Mouse (Mus musculus): Measurements from ENCODE around the gene Phf14.
A peak's percentile ranks its signal among the peaks of the same experiment; 100 is the strongest.

The Phf14 gene

DNA sequence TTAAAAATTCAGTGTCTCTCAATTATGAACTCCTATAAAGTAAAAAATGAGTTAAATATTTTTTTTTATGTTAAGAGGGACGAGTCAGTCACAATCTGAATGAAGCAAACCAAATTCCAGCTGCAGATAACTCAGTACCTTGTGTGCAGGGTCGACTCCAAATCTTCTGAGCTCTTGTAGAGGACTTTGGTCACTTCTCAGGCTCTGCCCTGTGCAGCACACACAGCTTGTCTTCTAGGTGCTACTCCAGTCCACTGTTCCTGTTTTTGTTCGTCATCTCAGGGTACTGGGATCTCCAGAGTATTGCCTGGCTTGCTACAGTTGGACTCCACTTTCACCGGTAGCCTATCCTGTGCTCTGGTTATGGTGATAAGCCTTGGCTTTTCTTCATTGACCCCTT is 113.1 kb downstream of the Phf14 start:
- no peak for DNase-seq (ENCODE audit: low read depth)

DNA sequence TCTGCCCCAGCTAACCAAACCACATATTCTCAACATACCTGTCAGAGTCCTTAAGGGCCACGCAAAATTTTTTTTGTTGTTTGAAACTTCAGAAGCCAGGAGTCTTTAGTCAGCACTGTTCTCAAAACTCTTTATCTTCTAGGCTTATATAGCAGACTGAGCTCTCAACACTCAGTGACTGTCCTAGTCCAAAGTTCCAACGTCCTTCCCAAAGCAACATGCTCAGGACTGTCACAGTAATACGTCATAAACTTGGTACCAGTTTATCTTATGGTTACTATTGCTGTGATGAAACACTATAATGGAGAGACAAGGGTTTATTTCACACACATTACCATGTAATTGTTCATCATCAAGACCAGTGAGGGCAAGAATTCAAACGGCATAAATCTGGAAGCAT is 113.9 kb downstream of the Phf14 start:
- DNase-seq (ENCODE audit: low read depth) = no peak

DNA sequence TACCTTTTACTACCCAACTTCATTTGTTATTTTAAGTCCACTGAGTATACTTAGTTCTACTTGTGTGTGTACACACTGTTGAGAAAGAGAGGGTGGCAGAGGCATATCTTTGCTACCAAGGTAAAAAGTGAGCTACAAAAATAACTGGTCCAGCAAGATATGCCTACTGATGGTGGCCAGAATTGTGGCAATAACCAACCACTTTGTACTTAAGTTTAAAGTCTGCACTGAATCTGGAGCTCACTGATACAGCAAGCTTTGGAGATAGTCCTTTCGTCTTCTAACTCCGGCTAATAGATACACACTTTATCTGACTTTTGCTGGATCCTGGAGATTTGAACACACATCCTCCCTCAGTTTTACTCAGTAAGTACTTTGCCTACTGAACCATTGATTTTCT is 115.8 kb downstream of the Phf14 start:
- no peak for DNase-seq (ENCODE audit: low read depth)

DNA sequence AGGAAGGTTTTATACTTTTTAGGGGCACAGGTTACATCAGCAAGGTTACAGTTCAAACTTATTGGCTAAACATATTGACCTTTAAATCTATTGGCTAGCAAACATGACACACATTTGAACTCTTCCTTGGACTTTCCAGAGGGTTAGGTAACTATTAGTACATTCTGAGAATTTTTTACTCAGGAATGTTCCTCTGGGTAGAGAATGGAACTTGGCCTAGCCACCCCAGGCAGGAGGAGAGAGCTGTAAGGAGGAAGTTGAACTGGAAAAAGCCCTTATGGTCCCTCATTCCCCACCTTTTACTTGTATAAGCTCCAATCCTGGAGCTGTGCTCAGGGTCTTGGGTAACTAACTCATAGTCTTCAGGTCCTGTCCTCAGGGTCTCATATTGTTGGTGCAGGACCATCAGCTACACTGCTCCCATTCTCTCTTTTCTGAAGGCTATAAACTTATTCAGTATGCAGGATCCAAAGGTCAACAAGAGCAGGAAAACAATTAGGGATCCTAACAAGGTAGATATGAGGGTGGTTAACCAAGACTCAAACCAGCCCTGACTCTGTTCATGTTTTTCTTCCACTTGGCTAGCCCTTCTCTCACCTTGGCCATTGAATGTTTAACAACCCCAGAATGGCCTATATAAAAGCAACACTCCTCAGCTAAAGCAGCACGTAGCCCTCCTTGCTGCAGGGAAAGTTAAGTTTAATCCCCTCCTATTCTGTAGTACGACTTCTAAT is 119.4 kb downstream of the Phf14 start:
- no peak for DNase-seq (ENCODE audit: low read depth)

DNA sequence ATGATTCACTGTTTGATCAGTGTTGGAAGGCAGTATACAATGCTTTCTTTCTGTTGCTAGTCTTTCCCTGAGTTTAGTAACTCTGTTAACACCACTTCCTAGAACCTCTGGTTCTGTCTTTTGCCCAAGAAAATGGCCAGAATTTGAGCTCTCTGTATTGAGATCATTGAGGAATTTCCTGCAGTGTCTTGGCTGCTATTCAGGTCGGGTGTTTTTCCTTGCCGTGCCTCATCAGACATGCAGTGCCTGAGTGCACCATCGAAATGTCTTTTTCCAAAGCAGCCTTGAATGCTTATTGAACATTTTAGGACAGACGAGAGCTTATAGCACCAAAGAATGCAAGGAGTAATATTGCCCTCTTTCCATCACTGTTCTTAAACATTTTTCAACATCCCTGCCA is 127.0 kb downstream of the Phf14 start:
- peak; percentile 24 for DNase-seq (ENCODE audit: low read depth)

DNA sequence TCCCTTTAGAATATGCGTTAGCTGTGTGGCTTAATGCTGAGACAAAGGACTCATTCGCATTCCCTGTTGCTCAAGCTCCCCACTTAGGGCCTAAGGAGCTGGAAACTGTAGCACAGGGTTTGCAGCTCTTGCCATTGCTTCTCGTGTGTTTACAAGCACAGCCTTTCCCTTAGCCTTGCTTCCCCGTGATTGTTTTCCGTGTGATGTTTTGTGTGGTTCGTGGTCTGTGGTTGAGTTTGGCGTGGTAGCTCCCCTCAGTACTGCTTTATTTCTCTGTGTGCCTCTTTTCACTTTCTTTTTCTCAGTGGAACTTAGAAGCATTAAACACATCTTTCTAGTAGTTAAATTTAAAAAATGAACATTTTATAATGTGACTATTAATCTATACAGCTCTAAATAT is 130.7 kb downstream of the Phf14 start:
- no peak for DNase-seq (ENCODE audit: low read depth)

DNA sequence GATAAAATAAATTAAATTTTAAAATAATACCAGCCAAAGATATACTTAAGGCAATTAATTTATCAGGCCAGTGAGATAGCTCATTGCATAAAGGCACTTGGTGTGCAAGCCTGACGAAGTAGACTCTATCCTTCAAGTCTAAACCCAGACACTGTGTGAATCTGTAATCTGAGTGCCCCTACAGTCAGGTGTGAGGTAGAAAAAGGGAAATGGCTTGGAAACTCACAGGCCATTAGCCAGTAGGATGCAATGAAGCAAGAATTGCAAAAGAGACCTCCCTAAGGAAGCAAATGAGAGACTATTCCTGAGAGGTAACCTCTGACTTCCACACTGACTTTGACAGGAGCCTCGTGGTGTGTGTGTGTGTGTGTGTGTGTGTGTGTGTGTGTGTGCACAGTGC is 145.3 kb downstream of the Phf14 start:
- no peak for DNase-seq (ENCODE audit: low read depth)

DNA sequence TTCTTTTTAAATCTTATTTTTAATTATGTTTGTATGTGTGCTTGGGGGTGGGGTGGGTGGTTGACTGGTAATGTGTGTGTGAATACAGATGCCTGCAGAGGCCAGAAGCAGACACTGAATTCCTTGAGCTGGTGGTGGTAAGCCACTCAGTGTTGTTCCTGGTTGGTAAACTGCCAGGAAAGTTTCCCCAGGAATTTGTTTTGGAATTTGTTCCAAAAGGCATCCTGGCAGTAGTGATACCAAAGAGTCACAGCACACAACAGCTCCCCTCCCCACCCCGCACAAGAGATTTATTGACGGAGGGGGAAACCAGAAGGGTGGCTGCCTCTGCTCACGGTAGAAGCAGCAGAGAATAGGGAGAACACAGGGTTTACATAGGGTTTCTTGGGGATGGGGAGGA is 146.5 kb downstream of the Phf14 start:
- DNase-seq (ENCODE audit: low read depth) = peak; percentile 64

DNA sequence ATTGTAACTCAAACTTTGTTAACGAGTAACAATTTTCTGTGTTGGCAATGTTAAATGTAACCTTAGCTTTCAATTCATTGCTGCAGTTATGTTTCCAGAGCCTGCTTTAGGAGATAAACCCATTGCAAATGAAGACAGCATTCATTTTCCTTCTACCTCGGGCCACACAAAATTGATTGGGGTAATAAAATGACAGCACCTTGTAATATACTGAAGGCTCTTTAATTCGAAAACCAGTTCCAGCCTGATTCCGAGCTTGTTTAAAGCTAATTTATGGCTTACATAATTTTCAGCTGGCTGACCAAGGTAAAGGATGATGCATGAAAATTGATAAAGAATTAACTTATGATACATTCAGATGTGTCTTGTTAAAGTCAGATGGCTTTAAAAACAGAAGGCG is 151.1 kb downstream of the Phf14 start:
- DNase-seq (ENCODE audit: low read depth) = no peak

DNA sequence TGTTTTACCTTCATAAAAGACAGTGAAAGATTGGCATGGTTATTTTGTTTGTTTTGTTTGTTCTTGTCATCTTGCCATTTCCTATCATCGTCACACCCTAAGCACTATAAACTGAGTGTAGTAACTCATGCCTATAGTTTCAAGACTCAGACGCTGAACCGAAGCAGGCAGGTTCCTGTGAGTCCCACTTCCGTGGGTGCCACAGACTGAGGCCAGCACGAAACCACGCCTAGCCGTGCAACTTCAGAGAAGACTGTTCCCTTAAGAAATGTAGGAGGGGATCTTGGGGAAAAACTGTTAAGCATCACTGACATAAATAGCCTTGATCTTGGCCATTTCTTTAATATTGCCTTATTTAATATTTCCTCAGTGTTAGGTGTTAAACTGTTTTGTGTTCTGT is 152.4 kb downstream of the Phf14 start:
- DNase-seq (ENCODE audit: low read depth) = no peak

DNA sequence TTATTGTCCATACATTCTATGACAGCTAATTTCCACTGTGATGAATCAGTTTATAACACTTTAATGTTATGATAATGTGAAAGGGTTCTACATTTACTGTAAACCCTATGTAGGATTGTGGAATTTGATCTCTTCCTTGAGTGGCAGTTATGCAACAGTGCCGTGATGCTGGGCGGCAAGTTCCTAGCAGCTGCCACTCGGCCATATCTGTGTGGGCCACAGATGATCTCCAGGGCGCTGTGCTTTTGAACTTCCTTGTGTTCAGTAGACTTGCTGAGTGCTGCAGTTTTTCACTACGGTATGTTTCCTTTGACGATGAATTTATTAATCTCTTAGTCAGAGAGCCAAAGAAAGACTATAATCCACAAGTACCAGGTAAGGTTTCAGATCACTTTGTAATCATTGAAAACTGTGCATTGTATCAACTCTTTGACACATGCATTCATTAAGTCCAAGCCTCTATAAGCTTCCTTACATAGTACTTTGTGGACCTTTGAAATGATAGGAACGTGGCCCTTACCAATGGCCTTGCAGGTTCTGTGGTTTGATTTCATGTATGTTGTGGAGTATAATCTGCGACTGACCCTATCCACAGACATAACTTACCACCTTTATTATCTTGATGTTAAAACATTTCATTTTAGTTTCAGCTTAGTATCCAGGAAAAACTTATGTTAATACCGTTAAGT is 153.0 kb downstream of the Phf14 start:
- DNase-seq (ENCODE audit: low read depth) = no peak

DNA sequence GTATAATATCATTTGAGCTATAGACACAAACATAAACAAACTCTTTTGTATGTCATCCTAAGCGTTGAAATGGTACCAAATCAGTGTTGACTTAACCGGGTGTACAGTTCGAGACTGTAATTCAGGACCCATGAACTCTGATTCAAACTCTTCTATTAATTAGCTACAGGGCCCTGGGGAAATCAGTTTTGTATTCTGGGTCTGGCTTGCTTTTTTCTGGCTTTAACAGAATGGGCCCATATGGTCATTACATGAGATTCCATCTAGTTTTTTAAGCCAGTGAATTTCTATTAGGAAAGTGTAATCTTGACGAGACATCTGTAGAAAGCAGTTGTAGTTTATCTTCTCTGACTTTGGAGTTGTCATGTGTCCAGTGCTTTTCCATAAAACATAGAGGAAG is 160.3 kb downstream of the Phf14 start:
- no peak for DNase-seq (ENCODE audit: low read depth)

DNA sequence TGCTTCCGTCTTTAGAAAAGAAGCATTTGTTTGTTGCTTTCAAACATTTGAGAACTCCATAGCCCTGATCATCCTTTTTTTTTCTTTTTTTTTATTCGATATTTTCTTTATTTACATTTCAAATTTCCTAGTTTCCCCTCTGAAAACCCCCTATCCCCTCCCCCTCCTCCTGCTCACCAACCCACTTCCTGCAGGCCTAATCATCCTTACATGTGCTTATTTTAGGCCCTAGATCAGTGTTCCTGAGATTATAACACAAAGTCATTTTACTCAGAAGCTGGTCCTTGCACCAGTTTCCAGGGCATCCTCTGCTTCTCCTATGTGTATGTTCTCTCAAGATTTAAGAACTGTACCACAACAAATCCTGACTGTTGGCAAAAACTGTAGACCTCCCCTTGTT is 161.7 kb downstream of the Phf14 start:
- DNase-seq (ENCODE audit: low read depth) = no peak

DNA sequence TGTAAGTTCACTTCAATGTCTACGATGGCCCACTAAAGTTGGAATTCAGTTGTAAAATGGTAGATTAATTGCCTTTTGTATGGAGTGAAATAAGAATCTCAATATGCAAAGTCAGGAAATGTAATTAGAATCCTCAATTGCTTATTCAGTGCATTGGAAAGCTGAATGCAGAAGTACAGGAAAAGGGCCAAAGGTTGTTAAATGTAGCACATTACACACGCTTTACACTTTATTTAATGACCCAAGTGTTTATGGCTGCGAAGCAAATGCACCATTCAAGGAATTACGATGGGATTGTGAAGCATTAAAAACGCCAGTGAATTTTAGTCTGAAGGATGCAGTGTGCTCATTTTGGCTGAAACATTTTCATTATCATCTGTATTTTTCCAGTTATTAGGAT is 167.0 kb downstream of the Phf14 start:
- DNase-seq (ENCODE audit: low read depth) = no peak

DNA sequence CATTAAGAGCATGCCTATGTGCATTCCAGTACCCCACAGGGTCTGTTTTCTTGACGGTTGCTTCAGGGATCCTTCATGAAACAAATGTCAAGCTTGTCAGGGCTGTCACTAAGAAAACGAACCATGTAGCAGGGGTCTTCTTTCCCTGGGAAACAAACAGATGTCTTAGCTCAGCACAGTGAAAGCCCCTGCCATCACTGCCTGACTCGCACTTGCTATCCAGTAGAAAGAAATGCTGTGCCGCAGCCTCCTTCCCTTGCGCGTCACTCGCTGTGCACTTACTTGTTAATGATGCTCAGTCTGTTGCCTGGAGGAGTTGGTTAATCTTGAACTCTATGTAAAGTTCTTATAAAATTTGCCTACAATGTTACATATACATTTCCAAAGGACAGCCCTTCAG is 169.7 kb downstream of the Phf14 start:
- DNase-seq (ENCODE audit: low read depth) = no peak

DNA sequence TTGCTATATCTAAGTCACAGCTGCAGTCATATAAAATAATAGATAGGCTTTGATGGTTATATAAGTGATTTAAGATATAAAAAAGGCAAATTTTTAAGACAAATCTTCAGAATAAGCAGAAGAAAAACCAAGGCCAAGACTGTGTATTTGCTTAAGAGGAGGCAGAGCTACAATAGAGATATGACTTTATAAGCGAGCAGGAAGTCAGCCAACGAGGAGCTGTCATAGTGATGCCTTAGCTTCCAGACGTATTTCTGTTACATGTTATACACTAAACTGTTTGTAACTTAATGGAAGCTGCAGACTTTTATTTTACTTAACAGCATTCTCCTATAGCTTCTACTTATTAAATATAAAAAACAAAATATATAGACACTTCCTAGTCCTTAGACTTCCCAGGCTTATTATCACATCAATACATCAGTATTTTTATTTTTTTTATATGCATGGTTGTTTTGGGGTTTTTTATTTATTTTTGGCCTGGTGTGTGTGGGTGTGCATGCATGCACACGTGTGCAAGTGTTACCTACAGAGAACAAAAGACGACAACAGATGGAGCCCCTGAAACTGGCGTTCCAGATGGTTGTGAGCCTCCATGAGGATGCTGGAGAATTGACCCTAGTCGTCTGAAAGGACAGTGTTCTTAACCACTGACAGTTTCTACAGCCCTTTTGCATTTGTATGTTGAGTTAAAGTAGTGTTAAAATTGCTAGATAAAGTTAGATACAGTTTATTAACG is 170.4 kb downstream of the Phf14 start:
- DNase-seq (ENCODE audit: low read depth) = no peak

DNA sequence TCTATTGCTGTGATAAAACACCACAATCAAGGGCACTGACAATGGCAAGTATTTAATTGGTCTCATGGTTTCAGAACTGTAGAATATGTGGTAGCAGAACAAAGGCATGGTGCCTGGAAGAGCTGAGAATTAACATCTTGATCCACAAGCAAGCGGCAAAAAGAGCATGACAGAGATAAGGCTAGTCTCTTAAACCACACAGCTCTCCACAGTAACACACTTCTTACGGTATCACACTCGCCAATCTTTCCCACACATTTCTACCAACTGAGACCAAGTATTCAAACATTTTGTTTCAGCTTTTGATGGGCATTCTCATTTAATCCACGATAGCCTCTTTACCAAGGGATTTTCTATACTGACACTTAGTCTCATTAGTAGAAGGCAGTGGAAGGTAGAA is 171.7 kb downstream of the Phf14 start:
- DNase-seq (ENCODE audit: low read depth) = no peak

DNA sequence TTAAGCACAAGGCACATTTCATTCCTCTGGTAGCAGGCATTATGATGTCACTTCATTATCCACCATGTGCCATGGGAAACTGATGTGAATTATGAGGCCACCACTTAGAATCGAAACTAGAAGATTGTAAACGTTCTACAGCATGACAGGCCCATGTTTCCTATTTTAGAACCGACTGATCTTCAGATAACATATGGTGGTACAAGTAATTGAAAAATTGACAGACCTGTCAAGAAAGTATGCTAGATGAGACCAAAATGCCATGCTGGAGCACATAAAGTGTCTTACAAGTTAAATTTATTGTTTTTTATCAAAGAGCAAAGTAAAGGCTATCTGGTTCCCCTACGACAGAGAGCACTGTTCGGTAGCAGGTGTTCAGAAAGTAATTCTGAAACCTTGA is 172.8 kb downstream of the Phf14 start:
- no peak for DNase-seq (ENCODE audit: low read depth)

DNA sequence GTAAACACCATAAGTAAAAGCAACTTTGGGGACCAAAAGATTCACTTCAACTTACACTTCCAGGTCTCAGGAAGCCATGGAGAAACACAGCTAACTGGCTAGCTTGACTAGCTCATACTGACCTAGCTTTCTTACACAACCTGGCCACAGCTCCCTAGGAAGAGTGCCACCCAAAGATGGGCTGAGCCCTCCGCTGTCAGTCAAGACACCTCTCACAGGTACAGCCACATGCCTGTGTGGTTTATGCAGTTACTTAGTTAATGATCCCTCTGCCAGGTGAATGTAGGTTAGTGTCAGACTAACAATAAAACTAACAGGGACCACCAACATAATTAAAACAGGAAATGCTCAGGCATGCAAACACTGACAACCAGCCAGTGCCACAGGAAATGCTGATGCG is 174.1 kb downstream of the Phf14 start:
- no peak for DNase-seq (ENCODE audit: low read depth)

DNA sequence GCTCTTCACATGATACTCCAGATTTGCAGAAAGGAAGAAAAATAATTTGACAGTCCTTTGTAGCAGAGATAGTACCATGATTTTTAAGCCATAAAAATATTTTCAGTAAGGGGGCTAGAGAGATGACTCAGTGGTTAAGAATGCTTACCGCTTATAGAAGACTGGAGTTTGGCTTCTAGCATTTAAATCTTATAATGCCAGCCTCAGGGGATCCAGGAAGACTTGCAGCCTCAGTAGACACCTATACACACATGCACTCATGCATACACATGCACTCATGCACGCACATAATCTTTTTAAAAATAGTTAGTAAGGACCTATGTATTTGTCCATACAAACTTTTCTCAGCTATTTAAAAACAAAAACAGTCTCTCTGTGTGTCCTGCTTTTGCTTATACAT is 174.5 kb downstream of the Phf14 start:
- DNase-seq (ENCODE audit: low read depth) = peak; percentile 19

DNA sequence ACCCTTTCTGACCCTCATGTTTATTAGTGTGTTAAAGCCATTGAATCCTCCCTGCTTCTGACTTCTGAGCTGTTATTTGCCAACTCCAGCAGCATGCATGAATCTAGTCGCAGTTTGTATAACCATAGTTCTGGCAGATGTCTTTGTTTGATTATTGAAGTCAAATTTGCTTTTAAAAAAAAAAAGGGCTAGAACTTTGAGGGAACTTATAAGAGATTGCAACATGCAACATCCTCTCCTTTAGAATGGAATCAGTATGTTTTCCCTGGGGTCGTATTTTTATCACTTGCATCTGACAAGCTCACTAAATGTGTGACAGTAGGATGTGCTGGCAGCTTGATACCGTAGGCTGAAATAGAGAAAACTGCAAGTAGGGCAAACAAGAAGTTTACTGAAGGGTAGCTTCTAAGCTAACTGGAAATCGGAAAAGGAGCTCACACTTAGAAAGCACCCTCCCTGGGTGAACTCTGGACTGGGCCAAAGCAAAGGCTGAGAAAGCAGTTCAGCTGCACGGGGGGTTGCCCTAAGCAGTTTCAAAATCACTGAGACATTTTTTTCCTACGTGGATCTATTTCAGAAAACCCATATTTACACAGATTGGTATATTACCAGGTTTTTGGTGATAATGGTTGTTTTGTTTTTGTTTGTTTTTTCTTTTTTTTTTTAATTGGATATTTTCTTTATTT is 175.1 kb downstream of the Phf14 start:
- no peak for DNase-seq (ENCODE audit: low read depth)

DNA sequence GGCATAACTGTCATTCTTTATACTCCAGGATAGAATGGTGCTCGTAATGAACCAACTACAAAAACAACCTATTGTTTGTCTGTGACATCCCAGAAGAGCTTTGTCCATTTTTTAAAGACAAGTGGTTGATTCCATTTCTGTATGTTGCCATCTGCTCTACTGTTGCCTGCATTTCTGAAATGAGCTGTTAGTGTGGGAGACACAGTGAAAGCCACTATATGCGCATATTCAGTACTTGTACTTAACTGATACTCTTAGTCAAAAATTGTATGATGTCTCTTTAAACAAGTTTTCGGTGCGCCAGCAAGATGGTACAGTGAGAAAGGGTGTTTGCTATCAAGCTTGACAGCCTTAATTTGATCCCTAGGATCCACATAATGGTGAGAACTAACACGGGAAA is 177.1 kb downstream of the Phf14 start:
- DNase-seq (ENCODE audit: low read depth) = no peak

Measured in NIH3T3 (cell line).